Mouse (Mus musculus) thymus, adult 2 months (tissue): Measurements from ENCODE around the gene Gm13696. TPM values are rescaled to one million over a fixed set of nuclear protein-coding genes. Genes with fewer than 3 reads are reported as not detected.

Experiments used
- DNase-seq: peaks from one replicate; pipeline ENCODE4 v3.0.0; 2021
- H3K27ac ChIP-seq: fragments of 200-500 bp; 2 replicates; pipeline ENCODE4 v1.5.1; 2012; ENCODE audit warnings: low read length, control low read depth; ENCODE audit not compliant: control insufficient read depth, insufficient read depth
- H3K27me3 ChIP-seq: fragments of 200-500 bp; 2 replicates; pipeline ENCODE4 v1.6.1; 2012; ENCODE audit warnings: mild to moderate bottlenecking, low read length, moderate library complexity, mixed read lengths; ENCODE audit not compliant: control insufficient read depth, insufficient read depth
- H3K36me3 ChIP-seq: fragments of 200-500 bp; 2 replicates; pipeline ENCODE4 v1.6.1; 2012; ENCODE audit warnings: mild to moderate bottlenecking, low read length, moderate library complexity; ENCODE audit not compliant: control insufficient read depth, insufficient read depth
- H3K4me1 ChIP-seq: fragments of 200-500 bp; replicated peaks from 2 replicates; pipeline ENCODE4 v1.6.1; 2012; ENCODE audit warnings: low read length; ENCODE audit not compliant: control insufficient read depth, insufficient read depth
- H3K4me3 ChIP-seq: fragments of 200-500 bp; 2 replicates; pipeline ENCODE4 v1.5.1; 2012; ENCODE audit warnings: mild to moderate bottlenecking, low read length, control low read depth, moderate library complexity; ENCODE audit not compliant: control insufficient read depth, insufficient read depth
- CTCF ChIP-seq: fragments of 200-500 bp; IDR thresholded peaks from 2 replicates; pipeline ENCODE4 v1.5.1; 2012; ENCODE audit warnings: mild to moderate bottlenecking, control low read depth, low read length, moderate library complexity, borderline replicate concordance; ENCODE audit not compliant: control insufficient read depth, poor library complexity, insufficient read depth; ENCODE audit errors: extremely low read depth
- POLR2A ChIP-seq: fragments of 200-500 bp; IDR thresholded peaks from 2 replicates; pipeline ENCODE4 v1.6.1; 2012; ENCODE audit warnings: mild to moderate bottlenecking, low read length, control low read depth, moderate library complexity; ENCODE audit not compliant: control insufficient read depth, poor library complexity, insufficient read depth; ENCODE audit errors: extremely low read depth
- WGBS: fragments of 180-500 bp; shearing (Covaris S2); methylation state at CpG from one replicate; pipeline ENCODE4 v1.1.7; 2018; 5-methylcytosine and 5-hydroxymethylcytosine counted together
- polyA plus RNA-seq: library from polyadenylated mRNA; depleted of rRNA; stranded (reverse); fragments of >200 nt; gene quantifications from 2 replicates; pipeline ENCODE4 v1.2.3, GENCODE M21; 2012; rRNA removed

Gm13696 gene
- polyA plus RNA-seq, 1 experiment = not detected

GRCm38 (mm10) chr2:84019519-84020305, 46.8 kb downstream of the Gm13696 start:
- WGBS = 39% methylated on average over 8 of the region's 8 CpGs
- Histone ChIP-seq H3K36me3 (no peaks in the 10 kb centered on the region), H3K27me3 (no peaks in the 10 kb centered on the region), H3K4me1 (peaks cover 14% of the 10 kb centered on the region), H3K4me3 (no peak overlapping the region), H3K27ac (no peak overlapping the region)
- peak; percentile 23 for DNase-seq
- TF ChIP-seq CTCF (no peak), POLR2A (no peak)

- TF ChIP-seq CTCF (no peak), POLR2A (no peak)
- Histone ChIP-seq H3K4me1 (peaks cover 14% of the 10 kb centered on the region), H3K27me3 (no peaks in the 10 kb centered on the region), H3K27ac (no peak overlapping the region), H3K4me3 (no peak overlapping the region), H3K36me3 (no peaks in the 10 kb centered on the region)
- 80% methylated on average over 2 of the region's 2 CpGs for WGBS
- DNase-seq = no peak
These were observed 49.0 kb downstream of the Gm13696 start for GRCm38 (mm10) chr2:84021930-84022329.

GRCm38 (mm10) chr2:84022905-84023304, 50.0 kb downstream of the Gm13696 start:
- no peak for TF ChIP-seq POLR2A
- TF ChIP-seq CTCF = no peak

GRCm38 (mm10) chr2:84023319-84023718, 50.4 kb downstream of the Gm13696 start:
- Histone ChIP-seq H3K4me1 (peaks cover 14% of the 10 kb centered on the region), H3K27me3 (no peaks in the 10 kb centered on the region), H3K36me3 (no peaks in the 10 kb centered on the region), H3K27ac (peak overlapping the region; percentile 52; the same call in 1 of the 2 replicates), H3K4me3 (no peak overlapping the region)
- WGBS = 77% methylated on average over 2 of the region's 2 CpGs
- DNase-seq = no peak
- TF ChIP-seq CTCF = no peak
- no peak for TF ChIP-seq POLR2A

More at GRCm38 (mm10) chr2:84022905-84023304, 50.0 kb downstream of the Gm13696 start:
- Histone ChIP-seq H3K27me3 (no peaks in the 10 kb centered on the region), H3K4me1 (peaks cover 14% of the 10 kb centered on the region), H3K4me3 (no peak overlapping the region), H3K36me3 (no peaks in the 10 kb centered on the region), H3K27ac (peak overlapping the region; percentile 52)
- peak; percentile 28 for DNase-seq
- WGBS = 73% methylated on average over 2 of the region's 2 CpGs

Other genes with a start within 250 kb of the Gm13696 start
- gene Itgav, start 248.7 kb upstream of the Gm13696 start, polyA plus RNA-seq = 25.9 and 70.5 TPM in 2 replicates
- 0.14 and 0.27 TPM in 2 replicates for gene Fam171b, start 160.5 kb upstream of the Gm13696 start, polyA plus RNA-seq
- gene Zswim2, start 31.9 kb upstream of the Gm13696 start, polyA plus RNA-seq = not detected in 2 replicates
- gene Gm13698, start 17.4 kb upstream of the Gm13696 start, polyA plus RNA-seq = not detected in 2 replicates
- not detected in 2 replicates for gene Gm13693, start 11.6 kb upstream of the Gm13696 start, polyA plus RNA-seq
- not detected in 2 replicates for gene Gm13695, start 5.8 kb upstream of the Gm13696 start, polyA plus RNA-seq
- not detected in 2 replicates for gene Gm13694, start 5.8 kb downstream of the Gm13696 start, polyA plus RNA-seq
- not detected in 2 replicates for gene Gm13697, start 11.6 kb downstream of the Gm13696 start, polyA plus RNA-seq
- not detected in 2 replicates for gene Gm13691, start 17.4 kb downstream of the Gm13696 start, polyA plus RNA-seq